Mouse (Mus musculus) CH12F3 (cell line): ENCODE data around the gene Olfr59.

Source experiments
- in situ Hi-C: fragments of 300-500 bp; cut with MboI; formaldehyde crosslinking; loops from 2 replicates; pipeline ENCODE4 v1.14.3; 2020; ENCODE audit warnings: low sequenced_read_pairs

Olfr59 gene

GRCm38 (mm10) chr11:74283436-74283835 lies at the start of gene Olfr59:
Olfr59 (plus strand) TSS chr11:74283736.
- in situ Hi-C loops: no loop called here

- in situ Hi-C loops: no loop called here
Observed at GRCm38 (mm10) chr11:74241201-74241600, 42.3 kb upstream of the Olfr59 start.

GRCm38 (mm10) chr11:74259508-74259907 lies 24.0 kb upstream of the Olfr59 start, which contains the start of gene Olfr406:
Olfr406 (plus strand) TSS chr11:74259808.
- in situ Hi-C loops: no loop called here

GRCm38 (mm10) chr11:74287256-74287655 lies 3.7 kb downstream of the Olfr59 start:
- in situ Hi-C loops: no loop called here

- in situ Hi-C loops: no loop called here
Observed at GRCm38 (mm10) chr11:74326044-74326443, 42.5 kb downstream of the Olfr59 start.

GRCm38 (mm10) chr11:74328781-74329180 lies 45.2 kb downstream of the Olfr59 start:
- in situ Hi-C loops: no loop called here

GRCm38 (mm10) chr11:74337931-74338330 lies 54.4 kb downstream of the Olfr59 start, which contains the start of gene Olfr410:
Olfr410 (minus strand) TSS chr11:74338031.
- in situ Hi-C loops: no loop called here
